Comparison of ENCODE assay signal across 8 mouse cellular contexts in genomic region chr5:129008412-129008826, GRCm38 (mm10). TPM values are rescaled to one million over a fixed set of nuclear protein-coding genes. Genes with fewer than 3 reads are reported as not detected.
A peak's percentile ranks its signal among the peaks of the same experiment; 100 is the strongest.
DNase-seq lines count a peak whose midpoint lies in the region; ATAC-seq and TF ChIP-seq lines count a peak whose summit lies in the region.

Stx2 (minus strand) TSS chr5:129008574.

- peak; percentile 95 for DNase-seq in CD4-positive, CD25-positive, alpha-beta regulatory T cell, adult 2 months (ENCODE audit: low read depth, low spot score)
- DNase-seq in kidney, postnatal 0 days (ENCODE audit: low spot score), result peak; percentile 95
- peak; percentile 82 for DNase-seq in liver, adult 2 months (ENCODE audit: extremely low read depth, low read depth, low spot score)
- DNase-seq in spleen, postnatal 36 days (ENCODE audit: low spot score in 2 of 2), result peak; percentile 90 to 92

- TF ChIP-seq CTCF in kidney, postnatal 0 days (IDR thresholded peaks at IDR 0.05; ENCODE audit: low read depth), result no peak
- TF ChIP-seq CTCF in liver, adult 2 months (IDR thresholded peaks at IDR 0.05; ENCODE audit: low read depth, low read length), result no peak

- H3K9me3 ChIP-seq in heart, embryonic 12.5 days (replicated peaks), result no peaks in the 10 kb centered on the region
- H3K9me3 ChIP-seq in kidney, postnatal 0 days (replicated peaks; ENCODE audit: low read length), result no peaks in the 10 kb centered on the region

- peak; percentile 32; the same call in 1 of the 2 replicates for TF ChIP-seq POLR2A in liver, adult 2 months (IDR thresholded peaks at IDR 0.05; ENCODE audit: extremely low read depth, insufficient read depth, low read length)

- H3K27me3 ChIP-seq in heart, embryonic 12.5 days (replicated peaks), result no peaks in the 10 kb centered on the region
- H3K27me3 ChIP-seq in kidney, postnatal 0 days (ENCODE audit: insufficient read depth, low read length), result no peaks in the 10 kb centered on the region
- no peaks in the 10 kb centered on the region for H3K27me3 ChIP-seq in liver, adult 2 months (ENCODE audit: control insufficient read depth, insufficient read depth, low read length)

- peaks cover 3% of the 10 kb centered on the region; the same call in 1 of the 2 replicates for H3K79me2 ChIP-seq in liver, adult 2 months (ENCODE audit: control insufficient read depth, insufficient read depth, low read length)

- H3K4me1 ChIP-seq in brown adipose tissue, adult 24 weeks (ENCODE audit: control insufficient read depth, insufficient read depth, insufficient read length, low read length), result peaks cover 3% of the 10 kb centered on the region
- peaks cover 23% of the 10 kb centered on the region for H3K4me1 ChIP-seq in heart, embryonic 12.5 days (replicated peaks)
- H3K4me1 ChIP-seq in kidney, postnatal 0 days (replicated peaks; ENCODE audit: insufficient read depth, low read length), result peaks cover 14% of the 10 kb centered on the region
- peaks cover 6% of the 10 kb centered on the region for H3K4me1 ChIP-seq in liver, adult 2 months (ENCODE audit: control insufficient read depth, insufficient read depth, low read length)

- WGBS in heart, embryonic 12.5 days, result under 1% methylated on average over 38 of the region's 39 CpGs
- WGBS in kidney, postnatal 0 days, result under 1% methylated on average over 38 of the region's 39 CpGs
- WGBS in liver, adult 2 months, result 1% methylated on average over 39 of the region's 39 CpGs

- H3K9ac ChIP-seq in heart, embryonic 12.5 days, result peak within 1 kb of the TSS; percentile 89
- peak within 1 kb of the TSS; percentile 76 for H3K9ac ChIP-seq in kidney, postnatal 0 days (ENCODE audit: low read depth, low read length)
- H3K9ac ChIP-seq in liver, adult 2 months (ENCODE audit: low read depth, low read length), result peak within 1 kb of the TSS; percentile 77

- peaks cover 3% of the 10 kb centered on the region; the same call in 1 of the 2 replicates for H3K36me3 ChIP-seq in heart, embryonic 12.5 days
- no peaks in the 10 kb centered on the region for H3K36me3 ChIP-seq in kidney, postnatal 0 days (ENCODE audit: insufficient read depth, low read length)
- no peaks in the 10 kb centered on the region for H3K36me3 ChIP-seq in liver, adult 2 months (ENCODE audit: control insufficient read depth, insufficient read depth, low read length)

- peak within 1 kb of the TSS; percentile 55 for H3K27ac ChIP-seq in brown adipose tissue, adult 24 weeks (replicated peaks; ENCODE audit: low read depth, low read length)
- peak within 1 kb of the TSS; percentile 64 for H3K27ac ChIP-seq in heart, embryonic 12.5 days (ENCODE audit: poor library complexity, severe bottlenecking)
- peak within 1 kb of the TSS; percentile 40; the same call in 1 of the 2 replicates for H3K27ac ChIP-seq in kidney, postnatal 0 days
- H3K27ac ChIP-seq in liver, adult 2 months (replicated peaks; ENCODE audit: insufficient read depth, low read depth, low read length), result peak within 1 kb of the TSS; percentile 69

- ATAC-seq in erythroid progenitor cell, adult 5-6 weeks (replicated peaks; ENCODE audit: low FRiP score, poor library complexity, severe bottlenecking), result peak; percentile 83
- ATAC-seq in heart, embryonic 12.5 days (ENCODE audit: insufficient number of reproducible peaks, low FRiP score), result peak; percentile 95
- ATAC-seq in kidney, postnatal 0 days (replicated peaks; ENCODE audit: low FRiP score, low read depth), result peak; percentile 92
- peak; percentile 72 for ATAC-seq in monocyte, adult 5-6 weeks (replicated peaks; ENCODE audit: insufficient number of reproducible peaks, low FRiP score, low TSS enrichment, poor library complexity, severe bottlenecking)

- peak within 1 kb of the TSS; percentile 85 for H3K4me2 ChIP-seq in heart, embryonic 12.5 days
- peak within 1 kb of the TSS; percentile 86 for H3K4me2 ChIP-seq in kidney, postnatal 0 days (ENCODE audit: low read length)

- peak within 1 kb of the TSS; percentile 90 for H3K4me3 ChIP-seq in brown adipose tissue, adult 24 weeks (ENCODE audit: insufficient read depth, low read depth, low read length)
- H3K4me3 ChIP-seq in heart, embryonic 12.5 days, result peak within 1 kb of the TSS; percentile 78
- H3K4me3 ChIP-seq in kidney, postnatal 0 days (replicated peaks; ENCODE audit: low read depth, low read length), result peak within 1 kb of the TSS; percentile 83
- peak within 1 kb of the TSS; percentile 76 for H3K4me3 ChIP-seq in liver, adult 2 months (ENCODE audit: insufficient read depth, low read depth, low read length)

RNA-seq across cellular contexts. Expression of gene Stx2, which starts in this region (rescaled TPM):
- polyA plus RNA-seq in brown adipose tissue, adult 24 weeks (2012; ENCODE audit: insufficient read depth, insufficient read length, missing spikeins), result 5.5 and 8.2 TPM in 2 replicates
- total RNA-seq in erythroid progenitor cell, adult 5-6 weeks (2015; ENCODE audit: low replicate concordance), result 224 and 258 TPM in 2 replicates
- 312 and 368 TPM in 2 replicates for total RNA-seq in erythroid progenitor cell, adult 5-6 weeks (2017; ENCODE audit: low replicate concordance)
- polyA plus RNA-seq in heart, embryonic 12.5 days (2016; fragmentation: Nextera tagmentation; extraction: Ambion mirVana), result 19.3 and 21.3 TPM in 2 replicates
- 32.7 and 33.0 TPM in 2 replicates for polyA plus RNA-seq in kidney, postnatal 0 days (2015; fragmentation: Nextera tagmentation; extraction: Ambion mirVana)
- 9.4 and 9.7 TPM in 2 replicates for total RNA-seq in liver, adult 2 months (2014; rRNA removed)
- 12.2 and 13.0 TPM in 2 replicates for polyA plus RNA-seq in liver, adult 2 months (2012; rRNA removed)
- total RNA-seq in monocyte, adult 5-6 weeks (2017), result 19.9 to 45.5 TPM (median 22.5 TPM) in 3 replicates

Comparison
In these comparisons a context has a peak if more than half of its experiments do, and no peak if none do; other contexts are left out.
1. Peak in every context shown above with its lines: DNase-seq, ATAC-seq, H3K4me3 ChIP-seq and H3K27ac ChIP-seq.